Mouse (Mus musculus) kidney, embryonic 14.5 days (tissue): ENCODE results near the gene Slc12a6. TPM values are rescaled to one million over a fixed set of nuclear protein-coding genes. Genes with fewer than 3 reads are reported as not detected.

Experiments
- ATAC-seq: fragments of 200-750 bp; cut with Nextera tagmentation; 2 replicates; pipeline ENCODE4 v1.8.0; 2017; ENCODE audit warnings: moderate number of reproducible peaks, mild to moderate bottlenecking, moderate TSS enrichment, moderate library complexity; ENCODE audit not compliant: low FRiP score, low TSS enrichment
- H3K27ac ChIP-seq: fragments of 300-500 bp; sonication (generic); 2 replicates; pipeline ENCODE4 v1.5.1; 2014; ENCODE audit warnings: low read depth, mild to moderate bottlenecking, low read length, moderate library complexity, mixed read lengths
- H3K27me3 ChIP-seq: fragments of 300-500 bp; sonication (generic); 2 replicates; pipeline ENCODE4 v1.6.1; 2014; ENCODE audit warnings: mild to moderate bottlenecking, low read length; ENCODE audit not compliant: control insufficient read depth, insufficient read depth
- H3K36me3 ChIP-seq: fragments of 300-500 bp; sonication (generic); 2 replicates; pipeline ENCODE4 v1.6.1; 2014; ENCODE audit warnings: low read length, mixed read lengths; ENCODE audit not compliant: control insufficient read depth, insufficient read depth
- H3K4me1 ChIP-seq: fragments of 300-500 bp; sonication (generic); 2 replicates; pipeline ENCODE4 v1.6.1; 2014; ENCODE audit warnings: low read length, mixed read lengths; ENCODE audit not compliant: control insufficient read depth, insufficient read depth
- H3K4me2 ChIP-seq: fragments of 300-500 bp; sonication (generic); replicated peaks from 2 replicates; pipeline ENCODE4 v1.6.1; 2014; ENCODE audit warnings: low read depth, mild to moderate bottlenecking, low read length
- H3K4me3 ChIP-seq: fragments of 300-500 bp; sonication (generic); 2 replicates; pipeline ENCODE4 v1.5.1; 2014; ENCODE audit warnings: mild to moderate bottlenecking, low read length
- H3K9ac ChIP-seq: fragments of 300-500 bp; sonication (generic); 2 replicates; pipeline ENCODE4 v1.6.1; 2014; ENCODE audit warnings: low read depth, mild to moderate bottlenecking, low read length, moderate library complexity
- H3K9me3 ChIP-seq: fragments of 300-500 bp; sonication (generic); 2 replicates; pipeline ENCODE4 v1.6.1; 2016; ENCODE audit warnings: low read length; ENCODE audit not compliant: control insufficient read depth
- WGBS: fragments of 180-500 bp; shearing (Covaris S2); extraction: QIAGEN DNeasy Blood & Tissue Kit; methylation state at CpG from one replicate; pipeline ENCODE4 v1.1.7; 2014; 5-methylcytosine and 5-hydroxymethylcytosine counted together
- polyA plus RNA-seq: library from polyadenylated mRNA; unstranded; fragments of >200 nt; fragmentation: Nextera tagmentation; extraction: Ambion mirVana; gene quantifications from 2 replicates; pipeline ENCODE4 v1.2.1, GENCODE M21; 2014

Slc12a6 gene
- polyA plus RNA-seq, result 6.6 and 12.7 TPM in 2 replicates

- peak within 1 kb of the TSS; percentile 76 for H3K4me3 ChIP-seq
- peaks cover 9% of the 10 kb centered on the region; the same call in 1 of the 2 replicates for H3K4me1 ChIP-seq
- H3K4me2 ChIP-seq, result peak within 1 kb of the TSS; percentile 84
- H3K9ac ChIP-seq, result peak within 1 kb of the TSS; percentile 72
- H3K36me3 ChIP-seq, result no peaks in the 10 kb centered on the region
- H3K27me3 ChIP-seq, result no peaks in the 10 kb centered on the region
- under 1% methylated on average over 69 of the region's 85 CpGs for WGBS
- H3K27ac ChIP-seq, result peak within 1 kb of the TSS; percentile 72
- no peaks in the 10 kb centered on the region for H3K9me3 ChIP-seq
- ATAC-seq, result peak; percentile 94
Observed at GRCm38 (mm10) chr2:112265448-112266241, at the start of gene Slc12a6. Slc12a6 (plus strand) TSS chr2:112265825.

- H3K36me3 ChIP-seq, result no peaks in the 10 kb centered on the region
- H3K4me1 ChIP-seq, result no peaks in the 10 kb centered on the region
- WGBS, result 5% methylated on average over 1 of the region's 1 CpGs
- no peaks in the 10 kb centered on the region for H3K9me3 ChIP-seq
- H3K4me3 ChIP-seq, result no peak overlapping the region
- peak; percentile 71; the same call in 1 of the 2 replicates for ATAC-seq
- no peak overlapping the region for H3K9ac ChIP-seq
- no peaks in the 10 kb centered on the region for H3K27me3 ChIP-seq
- H3K27ac ChIP-seq, result no peak overlapping the region
- no peak overlapping the region for H3K4me2 ChIP-seq
Observed at GRCm38 (mm10) chr2:112215977-112216376, 49.6 kb upstream of the Slc12a6 start.

- Histone ChIP-seq H3K27ac (no peak overlapping the region), H3K36me3 (no peaks in the 10 kb centered on the region), H3K4me3 (no peak overlapping the region), H3K4me2 (no peak overlapping the region), H3K9me3 (no peaks in the 10 kb centered on the region), H3K9ac (no peak overlapping the region), H3K4me1 (no peaks in the 10 kb centered on the region), H3K27me3 (no peaks in the 10 kb centered on the region)
- WGBS, result 84% methylated on average over 6 of the region's 6 CpGs
- no peak for ATAC-seq
Observed at GRCm38 (mm10) chr2:112217614-112218013, 48.0 kb upstream of the Slc12a6 start.

GRCm38 (mm10) chr2:112220880-112221279 is 44.7 kb upstream of the Slc12a6 start:
- WGBS, result 89% methylated on average over 5 of the region's 5 CpGs

GRCm38 (mm10) chr2:112222607-112223006 is 43.0 kb upstream of the Slc12a6 start:
- no peaks in the 10 kb centered on the region for H3K27me3 ChIP-seq
- no peak overlapping the region for H3K4me2 ChIP-seq
- H3K9me3 ChIP-seq, result no peaks in the 10 kb centered on the region
- H3K4me1 ChIP-seq, result no peaks in the 10 kb centered on the region
- H3K9ac ChIP-seq, result no peak overlapping the region
- WGBS, result 71% methylated on average over 5 of the region's 5 CpGs
- ATAC-seq, result no peak
- no peaks in the 10 kb centered on the region for H3K36me3 ChIP-seq
- H3K27ac ChIP-seq, result no peak overlapping the region
- no peak overlapping the region for H3K4me3 ChIP-seq

More at GRCm38 (mm10) chr2:112220880-112221279, 44.7 kb upstream of the Slc12a6 start:
- no peak for ATAC-seq
- no peaks in the 10 kb centered on the region for H3K9me3 ChIP-seq
- no peaks in the 10 kb centered on the region for H3K4me1 ChIP-seq
- H3K36me3 ChIP-seq, result no peaks in the 10 kb centered on the region
- H3K4me2 ChIP-seq, result no peak overlapping the region
- no peak overlapping the region for H3K4me3 ChIP-seq
- H3K9ac ChIP-seq, result no peak overlapping the region
- H3K27ac ChIP-seq, result no peak overlapping the region
- H3K27me3 ChIP-seq, result no peaks in the 10 kb centered on the region

GRCm38 (mm10) chr2:112224356-112224755 is 41.3 kb upstream of the Slc12a6 start:
- Histone ChIP-seq H3K4me2 (no peak overlapping the region), H3K4me3 (no peak overlapping the region), H3K4me1 (no peaks in the 10 kb centered on the region), H3K27me3 (no peaks in the 10 kb centered on the region), H3K27ac (no peak overlapping the region), H3K36me3 (no peaks in the 10 kb centered on the region), H3K9ac (no peak overlapping the region), H3K9me3 (no peaks in the 10 kb centered on the region)
- 69% methylated on average over 4 of the region's 4 CpGs for WGBS
- no peak for ATAC-seq

GRCm38 (mm10) chr2:112232623-112233022 is 33.0 kb upstream of the Slc12a6 start:
- WGBS, result 88% methylated on average over 1 of the region's 1 CpGs
- no peaks in the 10 kb centered on the region for H3K9me3 ChIP-seq
- ATAC-seq, result no peak
- H3K4me1 ChIP-seq, result no peaks in the 10 kb centered on the region
- no peak overlapping the region for H3K4me2 ChIP-seq
- no peak overlapping the region for H3K27ac ChIP-seq
- no peaks in the 10 kb centered on the region for H3K27me3 ChIP-seq
- H3K4me3 ChIP-seq, result no peak overlapping the region
- H3K36me3 ChIP-seq, result no peaks in the 10 kb centered on the region
- no peak overlapping the region for H3K9ac ChIP-seq

GRCm38 (mm10) chr2:112236620-112237019 is 29.0 kb upstream of the Slc12a6 start:
- WGBS, result 77% methylated on average over 2 of the region's 2 CpGs
- no peaks in the 10 kb centered on the region for H3K36me3 ChIP-seq
- H3K4me2 ChIP-seq, result no peak overlapping the region
- H3K27ac ChIP-seq, result no peak overlapping the region
- H3K9ac ChIP-seq, result no peak overlapping the region
- H3K4me3 ChIP-seq, result no peak overlapping the region
- no peaks in the 10 kb centered on the region for H3K27me3 ChIP-seq
- peaks cover 6% of the 10 kb centered on the region; the same call in 1 of the 2 replicates for H3K4me1 ChIP-seq
- no peaks in the 10 kb centered on the region for H3K9me3 ChIP-seq
- ATAC-seq, result no peak

- no peaks in the 10 kb centered on the region for H3K27me3 ChIP-seq
- no peaks in the 10 kb centered on the region for H3K9me3 ChIP-seq
- no peak overlapping the region for H3K27ac ChIP-seq
- peaks cover 9% of the 10 kb centered on the region; the same call in 1 of the 2 replicates for H3K4me1 ChIP-seq
- ATAC-seq, result no peak
- H3K36me3 ChIP-seq, result no peaks in the 10 kb centered on the region
- H3K4me3 ChIP-seq, result no peak overlapping the region
- no peak overlapping the region for H3K9ac ChIP-seq
- H3K4me2 ChIP-seq, result no peak overlapping the region; the same call in 1 of the 2 replicates
- 8% methylated on average over 4 of the region's 4 CpGs for WGBS
Observed at GRCm38 (mm10) chr2:112238006-112238405, 27.6 kb upstream of the Slc12a6 start.
